Mouse (Mus musculus): ENCODE results near the gene Mfsd1. TPM values are rescaled to one million over a fixed set of nuclear protein-coding genes. Genes with fewer than 3 reads are reported as not detected.

Gene Mfsd1
- polyA plus RNA-seq, 1 experiment: not detected

DNA sequence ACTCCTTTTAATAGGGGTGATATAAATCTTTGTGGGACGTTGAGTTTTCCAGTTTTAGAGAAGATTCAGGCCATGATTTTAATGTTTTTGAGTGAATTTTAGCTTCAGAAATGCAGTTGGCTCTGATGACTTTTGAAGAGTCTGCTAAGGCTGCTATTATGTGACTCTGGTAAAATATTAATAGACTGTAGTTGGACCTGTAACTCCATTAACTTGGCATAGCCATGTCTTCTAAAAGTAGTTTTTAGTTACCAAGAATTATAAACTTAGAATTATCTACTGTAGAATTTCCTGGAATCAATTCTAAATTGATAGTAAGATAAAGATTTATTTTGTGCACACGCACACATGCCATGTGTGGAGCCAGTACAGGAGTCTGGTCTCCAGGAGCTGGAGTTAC, 4.0 kb downstream of the Mfsd1 start:
- Histone ChIP-seq H3K4me3 (ENCODE audit: insufficient read depth, low read depth, low read length) (no peak overlapping the region), H3K4me1 (ENCODE audit: control insufficient read depth, insufficient read depth, low read length) (no peaks in the 10 kb centered on the region; the same call in 1 of the 2 replicates), H3K27ac (ENCODE audit: insufficient read depth, low read depth, low read length) (no peak overlapping the region)
- no peak for TF ChIP-seq CTCF (IDR thresholded peaks at IDR 0.05; ENCODE audit: insufficient read depth, low read depth, low read length)
- no peak for TF ChIP-seq POLR2A (IDR thresholded peaks at IDR 0.05; ENCODE audit: insufficient read depth, low read depth, low read length)
- WGBS: 90% methylated on average over 2 of the region's 2 CpGs

DNA sequence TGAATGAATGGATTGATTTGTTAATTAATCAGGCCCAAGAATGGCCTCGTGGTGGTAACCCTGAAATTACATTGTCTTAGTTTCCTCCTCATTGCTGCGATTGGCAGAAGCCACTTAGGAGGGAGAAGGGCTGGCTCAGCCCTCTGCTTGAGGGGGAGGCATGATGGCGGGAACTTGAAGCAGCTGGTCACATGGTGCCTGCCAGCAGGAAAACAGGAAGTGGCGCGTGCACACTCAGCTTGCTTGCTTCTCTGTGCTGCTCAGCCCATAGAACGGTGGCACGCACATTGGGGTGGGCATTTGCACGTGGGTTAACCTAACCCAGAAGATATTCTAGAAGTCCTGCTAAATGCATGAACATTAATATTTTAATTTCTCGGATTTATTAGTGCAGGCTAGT, 4.9 kb downstream of the Mfsd1 start:
- no peak overlapping the region for H3K4me3 ChIP-seq (ENCODE audit: insufficient read depth, low read depth, low read length)
- no peak for TF ChIP-seq POLR2A (IDR thresholded peaks at IDR 0.05; ENCODE audit: insufficient read depth, low read depth, low read length)
- no peak for TF ChIP-seq CTCF (IDR thresholded peaks at IDR 0.05; ENCODE audit: insufficient read depth, low read depth, low read length)
- H3K27ac ChIP-seq (ENCODE audit: insufficient read depth, low read depth, low read length): no peak overlapping the region
- no peaks in the 10 kb centered on the region; the same call in 1 of the 2 replicates for H3K4me1 ChIP-seq (ENCODE audit: control insufficient read depth, insufficient read depth, low read length)
- WGBS: 82% methylated on average over 9 of the region's 9 CpGs

DNA sequence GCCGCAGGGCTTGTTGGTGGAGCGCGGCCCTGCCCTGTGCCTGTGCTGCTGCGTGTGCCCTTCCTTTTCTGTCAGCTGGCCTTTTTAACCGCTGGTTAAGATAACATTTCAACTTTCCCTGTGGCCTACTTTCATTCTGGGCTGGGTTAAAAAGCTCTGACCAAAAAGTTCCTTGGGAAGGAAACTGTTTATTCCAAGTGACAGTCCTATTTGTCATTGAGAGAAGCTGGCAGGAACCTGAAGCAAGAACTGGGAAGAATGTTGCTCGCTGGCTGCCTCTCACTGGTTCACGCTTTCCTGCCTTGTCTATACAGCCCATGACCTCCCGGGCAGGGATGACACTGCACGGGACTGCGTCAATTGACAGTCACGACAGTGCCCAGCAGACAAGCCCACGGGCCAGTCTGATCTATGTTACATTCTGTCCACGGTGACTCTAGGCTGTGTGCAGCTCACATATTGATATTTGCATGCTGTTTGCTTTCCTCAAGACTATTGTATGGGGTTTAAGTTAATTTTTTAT, 19.1 kb downstream of the Mfsd1 start:
- H3K4me3 ChIP-seq (ENCODE audit: insufficient read depth, low read depth, low read length): no peak overlapping the region
- no peak overlapping the region for H3K27ac ChIP-seq (ENCODE audit: insufficient read depth, low read depth, low read length)
- WGBS: 92% methylated on average over 13 of the region's 13 CpGs
- no peaks in the 10 kb centered on the region for H3K4me1 ChIP-seq (ENCODE audit: control insufficient read depth, insufficient read depth, low read length)
- no peak for TF ChIP-seq CTCF (IDR thresholded peaks at IDR 0.05; ENCODE audit: insufficient read depth, low read depth, low read length)
- TF ChIP-seq POLR2A (IDR thresholded peaks at IDR 0.05; ENCODE audit: insufficient read depth, low read depth, low read length): no peak

GRCm38 (mm10) chr3:67618222-67618621, 35.7 kb downstream of the Mfsd1 start:
- H3K27ac ChIP-seq (ENCODE audit: insufficient read depth, low read depth, low read length): no peak overlapping the region
- TF ChIP-seq CTCF (IDR thresholded peaks at IDR 0.05; ENCODE audit: insufficient read depth, low read depth, low read length): no peak
- TF ChIP-seq POLR2A (IDR thresholded peaks at IDR 0.05; ENCODE audit: insufficient read depth, low read depth, low read length): no peak
- H3K4me3 ChIP-seq (ENCODE audit: insufficient read depth, low read depth, low read length): no peak overlapping the region
- H3K4me1 ChIP-seq (ENCODE audit: control insufficient read depth, insufficient read depth, low read length): no peaks in the 10 kb centered on the region

DNA sequence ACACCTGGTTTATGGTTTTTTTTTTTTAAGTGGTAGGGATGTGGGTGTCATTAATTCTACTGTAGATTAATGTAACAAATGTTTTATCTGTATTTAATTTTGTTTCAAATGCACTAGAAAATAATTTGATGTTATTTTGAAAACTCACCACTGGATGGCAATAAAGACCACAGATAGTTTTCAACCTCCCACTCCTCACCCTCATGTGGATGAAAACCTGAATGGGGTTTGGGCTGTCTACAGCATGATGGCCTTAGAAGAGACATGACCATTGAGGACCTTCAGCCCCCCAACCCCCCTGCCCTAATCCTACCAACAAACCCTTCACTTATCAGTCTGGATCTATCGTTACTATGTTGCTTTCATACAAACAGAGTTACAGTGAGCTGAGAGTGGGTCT, 42.1 kb downstream of the Mfsd1 start:
- Histone ChIP-seq H3K27ac (ENCODE audit: insufficient read depth, low read depth, low read length) (no peak overlapping the region), H3K4me1 (ENCODE audit: control insufficient read depth, insufficient read depth, low read length) (no peaks in the 10 kb centered on the region), H3K4me3 (ENCODE audit: insufficient read depth, low read depth, low read length) (no peak overlapping the region)
- 77% methylated on average over 1 of the region's 1 CpGs for WGBS
- TF ChIP-seq CTCF (IDR thresholded peaks at IDR 0.05; ENCODE audit: insufficient read depth, low read depth, low read length): no peak
- TF ChIP-seq POLR2A (IDR thresholded peaks at IDR 0.05; ENCODE audit: insufficient read depth, low read depth, low read length): no peak

- 67% methylated on average over 3 of the region's 3 CpGs for WGBS
- TF ChIP-seq POLR2A (IDR thresholded peaks at IDR 0.05; ENCODE audit: insufficient read depth, low read depth, low read length): no peak
- TF ChIP-seq CTCF (IDR thresholded peaks at IDR 0.05; ENCODE audit: insufficient read depth, low read depth, low read length): no peak
- no peaks in the 10 kb centered on the region for H3K4me1 ChIP-seq (ENCODE audit: control insufficient read depth, insufficient read depth, low read length)
- H3K4me3 ChIP-seq (ENCODE audit: insufficient read depth, low read depth, low read length): no peak overlapping the region
- H3K27ac ChIP-seq (ENCODE audit: insufficient read depth, low read depth, low read length): no peak overlapping the region
These were observed 60.6 kb downstream of the Mfsd1 start for GRCm38 (mm10) chr3:67643135-67643534.

DNA sequence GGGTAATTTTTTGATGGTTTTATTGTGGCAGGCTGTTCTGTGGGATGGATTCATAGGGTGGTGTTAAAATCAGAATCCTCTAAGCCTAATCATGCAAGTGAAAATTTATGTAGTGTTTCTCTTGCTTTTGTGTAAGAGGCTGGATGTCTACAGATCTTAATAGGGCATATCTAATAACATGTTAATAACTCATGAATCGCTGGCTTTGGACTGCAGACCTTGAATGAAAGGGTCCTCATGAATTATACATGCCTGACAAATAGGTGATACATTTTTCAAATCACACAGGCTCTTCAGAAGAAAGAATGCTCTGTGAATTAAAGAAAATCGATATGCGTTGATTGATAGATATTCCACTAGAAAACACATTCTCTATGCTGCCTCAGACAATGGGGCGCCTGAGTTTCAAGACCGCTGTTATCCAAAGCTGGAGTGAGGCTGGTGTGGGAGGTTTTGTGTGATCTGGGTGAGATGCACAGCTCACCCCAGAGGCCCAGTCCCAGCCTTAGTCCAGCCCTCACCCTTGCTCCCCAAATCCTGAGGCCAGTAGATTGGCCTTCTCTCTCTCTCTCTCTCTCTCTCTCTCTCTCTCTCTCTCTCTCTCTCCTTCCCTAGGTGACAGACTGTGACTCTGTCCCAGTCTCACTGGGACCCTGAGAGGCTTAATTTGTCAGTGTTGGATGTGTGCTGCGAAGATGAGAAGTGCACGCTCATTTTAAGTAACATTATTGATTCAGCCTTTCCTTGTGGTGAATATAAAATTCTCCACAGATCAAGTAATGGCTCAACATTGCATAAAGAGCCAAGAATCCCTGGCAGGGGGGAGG, 63.3 kb downstream of the Mfsd1 start:
- WGBS: 79% methylated on average over 7 of the region's 7 CpGs
- no peak overlapping the region for H3K27ac ChIP-seq (ENCODE audit: insufficient read depth, low read depth, low read length)

More for the DNA sequence above, 63.3 kb downstream of the Mfsd1 start:
- Histone ChIP-seq H3K4me3 (ENCODE audit: insufficient read depth, low read depth, low read length) (no peak overlapping the region), H3K4me1 (ENCODE audit: control insufficient read depth, insufficient read depth, low read length) (no peaks in the 10 kb centered on the region)
- TF ChIP-seq POLR2A (IDR thresholded peaks at IDR 0.05; ENCODE audit: insufficient read depth, low read depth, low read length): no peak
- no peak for TF ChIP-seq CTCF (IDR thresholded peaks at IDR 0.05; ENCODE audit: insufficient read depth, low read depth, low read length)

Other genes with a start within 250 kb of the Mfsd1 start
- gene Mlf1, start 208.6 kb upstream of the Mfsd1 start, polyA plus RNA-seq (2012; ENCODE audit: insufficient read depth, insufficient read length, low replicate concordance, missing spikeins): not detected in 2 replicates
- gene Gm17402, start 207.6 kb upstream of the Mfsd1 start, polyA plus RNA-seq (2012; ENCODE audit: insufficient read depth, insufficient read length, low replicate concordance, missing spikeins): not detected in 2 replicates
- gene Gfm1, start 152.6 kb upstream of the Mfsd1 start, polyA plus RNA-seq (2012; ENCODE audit: insufficient read depth, insufficient read length, low replicate concordance, missing spikeins): not detected in 2 replicates
- not detected in 2 replicates for gene Lxn, start 118.8 kb upstream of the Mfsd1 start, polyA plus RNA-seq (2012; ENCODE audit: insufficient read depth, insufficient read length, low replicate concordance, missing spikeins)
- not detected in 2 replicates for gene Rarres1, start 67.2 kb upstream of the Mfsd1 start, polyA plus RNA-seq (2012; ENCODE audit: insufficient read depth, insufficient read length, low replicate concordance, missing spikeins)